Mouse (Mus musculus): ENCODE results near the gene Rab3ip. TPM values are rescaled to one million over a fixed set of nuclear protein-coding genes. Genes with fewer than 3 reads are reported as not detected.

Gene Rab3ip
- total RNA-seq, 1 experiment = 51.9 TPM

GRCm38 (mm10) chr10:116926428-116927113, 24.0 kb downstream of the Rab3ip start:
- Histone ChIP-seq H3K36me3 (ENCODE audit: control insufficient read depth, insufficient read depth, low read length, poor library complexity, severe bottlenecking) (peaks cover 30% of the 10 kb centered on the region), H3K4me1 (ENCODE audit: control insufficient read depth in 2 of 2, insufficient read depth in 2 of 2, low read length in 2 of 2, poor library complexity in 1 of 2) (peaks cover 2 to 18% of the 10 kb centered on the region in 2 experiments; a peak in 3 of 4 replicates), H3K9me3 (ENCODE audit: control insufficient read depth, insufficient read depth, low read depth, low read length) (no peaks in the 10 kb centered on the region), H3K27ac (ENCODE audit: insufficient read depth, low read depth, low read length, poor library complexity, severe bottlenecking) (no peak overlapping the region), H3K4me3 (ENCODE audit: insufficient read depth in 1 of 2, low read depth in 1 of 2, low read length in 2 of 2, poor library complexity in 1 of 2, severe bottlenecking in 1 of 2) (no peak overlapping the region), H3K9ac (ENCODE audit: insufficient read depth, low read depth, low read length, poor library complexity, severe bottlenecking) (no peak overlapping the region)
- no peak for TF ChIP-seq HCFC1 (IDR thresholded peaks at IDR 0.05; ENCODE audit: borderline replicate concordance, insufficient read depth, low read length)
- no peak for TF ChIP-seq CHD2 (IDR thresholded peaks at IDR 0.05; ENCODE audit: low read depth, low read length)
- no peak for TF ChIP-seq ZC3H11A (IDR thresholded peaks at IDR 0.05; ENCODE audit: borderline replicate concordance, low read depth, low read length)
- no peak for TF ChIP-seq ZNF384 (IDR thresholded peaks at IDR 0.05; ENCODE audit: low read depth, low read length)
- in situ Hi-C loops (cut with MboI; ENCODE audit: low sequenced_read_pairs in 2 of 2, unreplicated experiment in 2 of 2) = no loop called here
- no peak for DNase-seq (ENCODE audit: low read depth, low spot score)

- H3K4me1 ChIP-seq (ENCODE audit: control insufficient read depth in 2 of 2, insufficient read depth in 2 of 2, low read length in 2 of 2, poor library complexity in 1 of 2) = peaks cover 0 to 18% of the 10 kb centered on the region in 2 experiments; a peak in 2 of 4 replicates
- in situ Hi-C loops (cut with MboI; ENCODE audit: low sequenced_read_pairs in 2 of 2, unreplicated experiment in 2 of 2) = no loop called here
Measured at GRCm38 (mm10) chr10:116923651-116924495, 26.7 kb downstream of the Rab3ip start.

GRCm38 (mm10) chr10:116922161-116922560, 28.4 kb downstream of the Rab3ip start:
- in situ Hi-C loops (cut with MboI; ENCODE audit: low sequenced_read_pairs in 2 of 2, unreplicated experiment in 2 of 2) = no loop called here
- no peak overlapping the region for H3K4me3 ChIP-seq (ENCODE audit: insufficient read depth in 1 of 2, low read depth in 1 of 2, low read length in 2 of 2, poor library complexity in 1 of 2, severe bottlenecking in 1 of 2)
- H3K4me1 ChIP-seq (ENCODE audit: control insufficient read depth in 2 of 2, insufficient read depth in 2 of 2, low read length in 2 of 2, poor library complexity in 1 of 2) = peaks cover 0 to 18% of the 10 kb centered on the region in 2 experiments; a peak in 2 of 4 replicates
- TF ChIP-seq HCFC1 (IDR thresholded peaks at IDR 0.05; ENCODE audit: borderline replicate concordance, insufficient read depth, low read length) = no peak
- no peak for TF ChIP-seq MAFK (IDR thresholded peaks at IDR 0.05; ENCODE audit: insufficient read depth, low read depth, low read length)
- no peak for TF ChIP-seq ZC3H11A (IDR thresholded peaks at IDR 0.05; ENCODE audit: borderline replicate concordance, low read depth, low read length)
- TF ChIP-seq CHD2 (IDR thresholded peaks at IDR 0.05; ENCODE audit: low read depth, low read length) = no peak
- no peak overlapping the region for H3K9ac ChIP-seq (ENCODE audit: insufficient read depth, low read depth, low read length, poor library complexity, severe bottlenecking)
- peaks cover 30% of the 10 kb centered on the region for H3K36me3 ChIP-seq (ENCODE audit: control insufficient read depth, insufficient read depth, low read length, poor library complexity, severe bottlenecking)
- no peak overlapping the region for H3K27ac ChIP-seq (ENCODE audit: insufficient read depth, low read depth, low read length, poor library complexity, severe bottlenecking)
- no peaks in the 10 kb centered on the region for H3K9me3 ChIP-seq (ENCODE audit: control insufficient read depth, insufficient read depth, low read depth, low read length)
- DNase-seq (ENCODE audit: low read depth, low spot score) = no peak

More at GRCm38 (mm10) chr10:116923651-116924495, 26.7 kb downstream of the Rab3ip start:
- Histone ChIP-seq H3K27ac (ENCODE audit: insufficient read depth, low read depth, low read length, poor library complexity, severe bottlenecking) (no peak overlapping the region), H3K9ac (ENCODE audit: insufficient read depth, low read depth, low read length, poor library complexity, severe bottlenecking) (no peak overlapping the region), H3K9me3 (ENCODE audit: control insufficient read depth, insufficient read depth, low read depth, low read length) (no peaks in the 10 kb centered on the region), H3K4me3 (ENCODE audit: insufficient read depth in 1 of 2, low read depth in 1 of 2, low read length in 2 of 2, poor library complexity in 1 of 2, severe bottlenecking in 1 of 2) (no peak overlapping the region), H3K36me3 (ENCODE audit: control insufficient read depth, insufficient read depth, low read length, poor library complexity, severe bottlenecking) (peaks cover 29% of the 10 kb centered on the region)
- TF ChIP-seq ZNF384 (IDR thresholded peaks at IDR 0.05; ENCODE audit: low read depth, low read length) (no peak), MAFK (IDR thresholded peaks at IDR 0.05; ENCODE audit: insufficient read depth, low read depth, low read length) (no peak), CHD2 (IDR thresholded peaks at IDR 0.05; ENCODE audit: low read depth, low read length) (no peak), ZC3H11A (IDR thresholded peaks at IDR 0.05; ENCODE audit: borderline replicate concordance, low read depth, low read length) (no peak), HCFC1 (IDR thresholded peaks at IDR 0.05; ENCODE audit: borderline replicate concordance, insufficient read depth, low read length) (no peak)
- DNase-seq (ENCODE audit: low read depth, low spot score) = no peak

GRCm38 (mm10) chr10:116921416-116921815, 29.2 kb downstream of the Rab3ip start:
- Histone ChIP-seq H3K9me3 (ENCODE audit: control insufficient read depth, insufficient read depth, low read depth, low read length) (no peaks in the 10 kb centered on the region), H3K9ac (ENCODE audit: insufficient read depth, low read depth, low read length, poor library complexity, severe bottlenecking) (no peak overlapping the region), H3K36me3 (ENCODE audit: control insufficient read depth, insufficient read depth, low read length, poor library complexity, severe bottlenecking) (peaks cover 33% of the 10 kb centered on the region), H3K4me1 (ENCODE audit: control insufficient read depth in 2 of 2, insufficient read depth in 2 of 2, low read length in 2 of 2, poor library complexity in 1 of 2) (peaks cover 0 to 18% of the 10 kb centered on the region in 2 experiments; a peak in 2 of 4 replicates), H3K4me3 (ENCODE audit: insufficient read depth in 1 of 2, low read depth in 1 of 2, low read length in 2 of 2, poor library complexity in 1 of 2, severe bottlenecking in 1 of 2) (no peak overlapping the region), H3K27ac (ENCODE audit: insufficient read depth, low read depth, low read length, poor library complexity, severe bottlenecking) (no peak overlapping the region)
- no peak for DNase-seq (ENCODE audit: low read depth, low spot score)
- in situ Hi-C loops (cut with MboI; ENCODE audit: low sequenced_read_pairs in 2 of 2, unreplicated experiment in 2 of 2) = no loop called here
- TF ChIP-seq ZNF384 (IDR thresholded peaks at IDR 0.05; ENCODE audit: low read depth, low read length) (no peak), HCFC1 (IDR thresholded peaks at IDR 0.05; ENCODE audit: borderline replicate concordance, insufficient read depth, low read length) (no peak), CHD2 (IDR thresholded peaks at IDR 0.05; ENCODE audit: low read depth, low read length) (no peak)

Measured in ES-E14 (cell line).